Mouse (Mus musculus): Measurements from ENCODE around the gene Gm17349. TPM values are rescaled to one million over a fixed set of nuclear protein-coding genes. Genes with fewer than 3 reads are reported as not detected.

Gm17349 gene
- polyA plus RNA-seq, 1 experiment: not detected

- no peak for TF ChIP-seq CTCF (IDR thresholded peaks at IDR 0.05; ENCODE audit: insufficient read depth, low read depth, low read length)
- no peak for TF ChIP-seq POLR2A (IDR thresholded peaks at IDR 0.05; ENCODE audit: insufficient read depth, low read depth, low read length)
- Histone ChIP-seq H3K27ac (ENCODE audit: insufficient read depth, low read depth, low read length) (no peak overlapping the region), H3K4me1 (ENCODE audit: control insufficient read depth, insufficient read depth, low read length) (peaks cover 19% of the 10 kb centered on the region), H3K4me3 (ENCODE audit: insufficient read depth, low read depth, low read length) (no peak overlapping the region)
- WGBS: 57% methylated on average over 9 of the region's 9 CpGs
Observed at GRCm38 (mm10) chr15:99691976-99692375, 13.3 kb downstream of the Gm17349 start.

- Histone ChIP-seq H3K4me3 (ENCODE audit: insufficient read depth, low read depth, low read length) (no peak overlapping the region), H3K27ac (ENCODE audit: insufficient read depth, low read depth, low read length) (no peak overlapping the region), H3K4me1 (ENCODE audit: control insufficient read depth, insufficient read depth, low read length) (peaks cover 19% of the 10 kb centered on the region)
- 51% methylated on average over 4 of the region's 4 CpGs for WGBS
- no peak for TF ChIP-seq POLR2A (IDR thresholded peaks at IDR 0.05; ENCODE audit: insufficient read depth, low read depth, low read length)
- TF ChIP-seq CTCF (IDR thresholded peaks at IDR 0.05; ENCODE audit: insufficient read depth, low read depth, low read length): no peak
Observed at GRCm38 (mm10) chr15:99690924-99691323, 14.4 kb downstream of the Gm17349 start.

- Histone ChIP-seq H3K27ac (ENCODE audit: insufficient read depth, low read depth, low read length) (no peak overlapping the region), H3K4me3 (ENCODE audit: insufficient read depth, low read depth, low read length) (no peak overlapping the region), H3K4me1 (ENCODE audit: control insufficient read depth, insufficient read depth, low read length) (peaks cover 19% of the 10 kb centered on the region)
- WGBS: 0% methylated on average over 4 of the region's 4 CpGs
- TF ChIP-seq POLR2A (IDR thresholded peaks at IDR 0.05; ENCODE audit: insufficient read depth, low read depth, low read length) (no peak), CTCF (IDR thresholded peaks at IDR 0.05; ENCODE audit: insufficient read depth, low read depth, low read length) (peak; percentile 80)
Observed at GRCm38 (mm10) chr15:99688712-99689111, 16.6 kb downstream of the Gm17349 start.

GRCm38 (mm10) chr15:99684156-99684555 is 21.1 kb downstream of the Gm17349 start:
- WGBS: 94% methylated on average over 5 of the region's 5 CpGs
- TF ChIP-seq POLR2A (IDR thresholded peaks at IDR 0.05; ENCODE audit: insufficient read depth, low read depth, low read length) (no peak), CTCF (IDR thresholded peaks at IDR 0.05; ENCODE audit: insufficient read depth, low read depth, low read length) (no peak)
- Histone ChIP-seq H3K4me3 (ENCODE audit: insufficient read depth, low read depth, low read length) (no peak overlapping the region), H3K27ac (ENCODE audit: insufficient read depth, low read depth, low read length) (no peak overlapping the region), H3K4me1 (ENCODE audit: control insufficient read depth, insufficient read depth, low read length) (peaks cover 5% of the 10 kb centered on the region)

GRCm38 (mm10) chr15:99682880-99683279 is 22.4 kb downstream of the Gm17349 start:
- Histone ChIP-seq H3K4me3 (ENCODE audit: insufficient read depth, low read depth, low read length) (no peak overlapping the region), H3K4me1 (ENCODE audit: control insufficient read depth, insufficient read depth, low read length) (peaks cover 9% of the 10 kb centered on the region), H3K27ac (ENCODE audit: insufficient read depth, low read depth, low read length) (no peak overlapping the region)
- no peak for TF ChIP-seq POLR2A (IDR thresholded peaks at IDR 0.05; ENCODE audit: insufficient read depth, low read depth, low read length)
- no peak for TF ChIP-seq CTCF (IDR thresholded peaks at IDR 0.05; ENCODE audit: insufficient read depth, low read depth, low read length)
- 96% methylated on average over 7 of the region's 7 CpGs for WGBS

- WGBS: 81% methylated on average over 7 of the region's 7 CpGs
- H3K4me3 ChIP-seq (ENCODE audit: insufficient read depth, low read depth, low read length): no peak overlapping the region
- H3K4me1 ChIP-seq (ENCODE audit: control insufficient read depth, insufficient read depth, low read length): peaks cover 28% of the 10 kb centered on the region
- no peak for TF ChIP-seq CTCF (IDR thresholded peaks at IDR 0.05; ENCODE audit: insufficient read depth, low read depth, low read length)
- H3K27ac ChIP-seq (ENCODE audit: insufficient read depth, low read depth, low read length): no peak overlapping the region
Observed at GRCm38 (mm10) chr15:99679008-99679407, 26.3 kb downstream of the Gm17349 start.

GRCm38 (mm10) chr15:99678063-99678800 is 27.1 kb downstream of the Gm17349 start:
- H3K4me1 ChIP-seq (ENCODE audit: control insufficient read depth, insufficient read depth, low read length): peaks cover 31% of the 10 kb centered on the region
- H3K27ac ChIP-seq (ENCODE audit: insufficient read depth, low read depth, low read length): no peak overlapping the region
- TF ChIP-seq CTCF (IDR thresholded peaks at IDR 0.05; ENCODE audit: insufficient read depth, low read depth, low read length): no peak
- no peak for TF ChIP-seq POLR2A (IDR thresholded peaks at IDR 0.05; ENCODE audit: insufficient read depth, low read depth, low read length)
- H3K4me3 ChIP-seq (ENCODE audit: insufficient read depth, low read depth, low read length): no peak overlapping the region
- WGBS: 28% methylated on average over 13 of the region's 13 CpGs

- H3K4me1 ChIP-seq (ENCODE audit: control insufficient read depth, insufficient read depth, low read length): peaks cover 39% of the 10 kb centered on the region
- H3K4me3 ChIP-seq (ENCODE audit: insufficient read depth, low read depth, low read length): no peak overlapping the region
- WGBS: 21% methylated on average over 8 of the region's 8 CpGs
- H3K27ac ChIP-seq (ENCODE audit: insufficient read depth, low read depth, low read length): peak overlapping the region; percentile 47; the same call in 1 of the 2 replicates
- TF ChIP-seq POLR2A (IDR thresholded peaks at IDR 0.05; ENCODE audit: insufficient read depth, low read depth, low read length) (no peak), CTCF (IDR thresholded peaks at IDR 0.05; ENCODE audit: insufficient read depth, low read depth, low read length) (no peak)
Observed at GRCm38 (mm10) chr15:99677089-99677488, 28.2 kb downstream of the Gm17349 start.

- TF ChIP-seq CTCF (IDR thresholded peaks at IDR 0.05; ENCODE audit: insufficient read depth, low read depth, low read length) (no peak), POLR2A (IDR thresholded peaks at IDR 0.05; ENCODE audit: insufficient read depth, low read depth, low read length) (no peak)
- H3K4me3 ChIP-seq (ENCODE audit: insufficient read depth, low read depth, low read length): no peak overlapping the region
- 71% methylated on average over 3 of the region's 3 CpGs for WGBS
- H3K4me1 ChIP-seq (ENCODE audit: control insufficient read depth, insufficient read depth, low read length): peaks cover 54% of the 10 kb centered on the region
- H3K27ac ChIP-seq (ENCODE audit: insufficient read depth, low read depth, low read length): no peak overlapping the region
Observed at GRCm38 (mm10) chr15:99674866-99675265, 30.4 kb downstream of the Gm17349 start.
